Mouse (Mus musculus): ENCODE measurements at regions not wholly inside any gene's neighbourhood (a gene's known extent, or its start where the extent isn't known, plus 50 kb on each side); places are given as distances from the start of the nearest gene placed in this dataset.

- Histone ChIP-seq H3K4me1 (ENCODE audit: insufficient read depth, low read depth, low read length) (peaks cover 10% of the 10 kb centered on the region; the same call in 1 of the 2 replicates), H3K36me3 (ENCODE audit: insufficient read depth, low read length) (no peaks in the 10 kb centered on the region), H3K9me3 (ENCODE audit: low read length) (no peaks in the 10 kb centered on the region), H3K27ac (ENCODE audit: low read length) (no peak overlapping the region), H3K4me3 (ENCODE audit: low read depth, low read length) (no peak overlapping the region), H3K4me2 (replicated peaks; ENCODE audit: low read depth, low read length) (no peak overlapping the region), H3K27me3 (replicated peaks; ENCODE audit: insufficient read depth, low read length) (no peaks in the 10 kb centered on the region), H3K9ac (replicated peaks; ENCODE audit: low read depth) (no peak overlapping the region)
- WGBS = 87% methylated on average over 9 of the region's 9 CpGs
- no peak for ATAC-seq
- DNase-seq (ENCODE audit: low spot score) = no peak
- TF ChIP-seq EP300 (IDR thresholded peaks at IDR 0.05) (no peak), CTCF (IDR thresholded peaks at IDR 0.05) (no peak)
Observed at GRCm38 (mm10) chr12:85527011-85527410, 53.3 kb downstream of the Fos start.

GRCm38 (mm10) chr12:85531638-85532037 is 57.9 kb downstream of the Fos start:
- Histone ChIP-seq H3K9ac (replicated peaks; ENCODE audit: low read depth) (no peak overlapping the region), H3K27me3 (replicated peaks; ENCODE audit: insufficient read depth, low read length) (no peaks in the 10 kb centered on the region), H3K4me1 (ENCODE audit: insufficient read depth, low read depth, low read length) (peaks cover 12% of the 10 kb centered on the region; the same call in 1 of the 2 replicates), H3K27ac (ENCODE audit: low read length) (peak overlapping the region; percentile 93), H3K9me3 (ENCODE audit: low read length) (no peaks in the 10 kb centered on the region), H3K4me3 (ENCODE audit: low read depth, low read length) (no peak overlapping the region), H3K36me3 (ENCODE audit: insufficient read depth, low read length) (no peaks in the 10 kb centered on the region), H3K4me2 (replicated peaks; ENCODE audit: low read depth, low read length) (no peak overlapping the region)
- WGBS = 73% methylated on average over 1 of the region's 1 CpGs
- no peak for ATAC-seq
- peak; percentile 57 for TF ChIP-seq CTCF (IDR thresholded peaks at IDR 0.05)
- no peak for TF ChIP-seq EP300 (IDR thresholded peaks at IDR 0.05)
- no peak for DNase-seq (ENCODE audit: low spot score)

- DNase-seq (ENCODE audit: low spot score) (no peak), ATAC-seq (peak; percentile 69)
- no peaks in the 10 kb centered on the region for H3K9me3 ChIP-seq (ENCODE audit: low read length)
- 42% methylated on average over 3 of the region's 3 CpGs for WGBS
- no peaks in the 10 kb centered on the region for H3K27me3 ChIP-seq (replicated peaks; ENCODE audit: insufficient read depth, low read length)
- no peak overlapping the region for H3K9ac ChIP-seq (replicated peaks; ENCODE audit: low read depth)
- H3K4me3 ChIP-seq (ENCODE audit: low read depth, low read length) = no peak overlapping the region
- H3K36me3 ChIP-seq (ENCODE audit: insufficient read depth, low read length) = no peaks in the 10 kb centered on the region
- H3K27ac ChIP-seq (ENCODE audit: low read length) = peak overlapping the region; percentile 93
- H3K4me1 ChIP-seq (ENCODE audit: insufficient read depth, low read depth, low read length) = peaks cover 12% of the 10 kb centered on the region; the same call in 1 of the 2 replicates
- no peak for TF ChIP-seq EP300 (IDR thresholded peaks at IDR 0.05)
- no peak; the same call in 1 of the 2 replicates for TF ChIP-seq CTCF (IDR thresholded peaks at IDR 0.05)
- no peak overlapping the region for H3K4me2 ChIP-seq (replicated peaks; ENCODE audit: low read depth, low read length)
Observed at GRCm38 (mm10) chr12:85532221-85532612, 58.5 kb downstream of the Fos start.

- Histone ChIP-seq H3K4me2 (replicated peaks; ENCODE audit: low read depth, low read length) (no peak overlapping the region), H3K9me3 (ENCODE audit: low read length) (no peaks in the 10 kb centered on the region), H3K27me3 (replicated peaks; ENCODE audit: insufficient read depth, low read length) (no peaks in the 10 kb centered on the region), H3K9ac (replicated peaks; ENCODE audit: low read depth) (no peak overlapping the region), H3K27ac (ENCODE audit: low read length) (peak overlapping the region; percentile 93), H3K36me3 (ENCODE audit: insufficient read depth, low read length) (no peaks in the 10 kb centered on the region), H3K4me1 (ENCODE audit: insufficient read depth, low read depth, low read length) (peaks cover 12% of the 10 kb centered on the region; the same call in 1 of the 2 replicates), H3K4me3 (ENCODE audit: low read depth, low read length) (no peak overlapping the region)
- ATAC-seq (peak; percentile 89), DNase-seq (ENCODE audit: low spot score) (peak; percentile 97)
- peak; percentile 100 for TF ChIP-seq EP300 (IDR thresholded peaks at IDR 0.05)
- TF ChIP-seq CTCF (IDR thresholded peaks at IDR 0.05) = no peak
- WGBS = 33% methylated on average over 14 of the region's 14 CpGs
Observed at GRCm38 (mm10) chr12:85532613-85533460, 59.1 kb downstream of the Fos start.

- Histone ChIP-seq H3K9me3 (ENCODE audit: low read length) (no peaks in the 10 kb centered on the region), H3K27ac (ENCODE audit: low read length) (peak overlapping the region; percentile 93), H3K27me3 (replicated peaks; ENCODE audit: insufficient read depth, low read length) (no peaks in the 10 kb centered on the region), H3K4me2 (replicated peaks; ENCODE audit: low read depth, low read length) (no peak overlapping the region), H3K4me1 (ENCODE audit: insufficient read depth, low read depth, low read length) (peaks cover 12% of the 10 kb centered on the region; the same call in 1 of the 2 replicates), H3K36me3 (ENCODE audit: insufficient read depth, low read length) (no peaks in the 10 kb centered on the region), H3K4me3 (ENCODE audit: low read depth, low read length) (no peak overlapping the region), H3K9ac (replicated peaks; ENCODE audit: low read depth) (no peak overlapping the region)
- ATAC-seq = 0 out of 2 replicates have a peak, but pooled peaks have one; percentile 13
- peak; percentile 80 for DNase-seq (ENCODE audit: low spot score)
- WGBS = 66% methylated on average over 3 of the region's 3 CpGs
- TF ChIP-seq CTCF (IDR thresholded peaks at IDR 0.05) (no peak), EP300 (IDR thresholded peaks at IDR 0.05) (no peak)
Observed at GRCm38 (mm10) chr12:85533603-85534002, 59.9 kb downstream of the Fos start.

- 37% methylated on average over 7 of the region's 7 CpGs for WGBS
- Histone ChIP-seq H3K4me1 (ENCODE audit: insufficient read depth, low read depth, low read length) (peaks cover 8% of the 10 kb centered on the region; the same call in 1 of the 2 replicates), H3K9ac (replicated peaks; ENCODE audit: low read depth) (no peak overlapping the region), H3K36me3 (ENCODE audit: insufficient read depth, low read length) (no peaks in the 10 kb centered on the region), H3K27ac (ENCODE audit: low read length) (no peak overlapping the region), H3K9me3 (ENCODE audit: low read length) (no peaks in the 10 kb centered on the region), H3K4me3 (ENCODE audit: low read depth, low read length) (no peak overlapping the region), H3K27me3 (replicated peaks; ENCODE audit: insufficient read depth, low read length) (no peaks in the 10 kb centered on the region), H3K4me2 (replicated peaks; ENCODE audit: low read depth, low read length) (no peak overlapping the region)
- TF ChIP-seq EP300 (IDR thresholded peaks at IDR 0.05) = no peak
- TF ChIP-seq CTCF (IDR thresholded peaks at IDR 0.05) = peak; percentile 31
- ATAC-seq (no peak), DNase-seq (ENCODE audit: low spot score) (peak; percentile 40)
Observed at GRCm38 (mm10) chr12:85539423-85539822, 59.4 kb upstream of the Jdp2 start.

Measured in lung, postnatal 0 days (tissue).